Mouse (Mus musculus): ENCODE measurements around the gene Cdc42bpa. TPM values are rescaled to one million over a fixed set of nuclear protein-coding genes. Genes with fewer than 3 reads are reported as not detected.

Gene Cdc42bpa
- polyA plus RNA-seq, 1 experiment from 2014 or later: 11.6 TPM

- no peak overlapping the region for H3K4me3 ChIP-seq (ENCODE audit: low read length)
- no peak for ATAC-seq (replicated peaks; ENCODE audit: extremely low read depth, insufficient read depth, low FRiP score)
- WGBS: 68% methylated on average over 7 of the region's 7 CpGs
- no peak overlapping the region for H3K9ac ChIP-seq (ENCODE audit: low read length)
- H3K36me3 ChIP-seq (ENCODE audit: control insufficient read depth, insufficient read depth): no peaks in the 10 kb centered on the region
- H3K27ac ChIP-seq (ENCODE audit: low read length): peak overlapping the region; percentile 0; the same call in 1 of the 2 replicates
- no peaks in the 10 kb centered on the region for H3K27me3 ChIP-seq (ENCODE audit: control insufficient read depth, insufficient read depth, low read length)
- no peak overlapping the region for H3K4me2 ChIP-seq (ENCODE audit: low read depth, low read length)
- no peaks in the 10 kb centered on the region for H3K9me3 ChIP-seq (replicated peaks; ENCODE audit: control insufficient read depth, low read length)
- H3K4me1 ChIP-seq (ENCODE audit: control insufficient read depth, insufficient read depth, low read length): peaks cover 45% of the 10 kb centered on the region
These were observed 231.5 kb downstream of the Cdc42bpa start for GRCm38 (mm10) chr1:180191651-180192220.

GRCm38 (mm10) chr1:180192866-180193265 is 232.6 kb downstream of the Cdc42bpa start:
- Histone ChIP-seq H3K36me3 (ENCODE audit: control insufficient read depth, insufficient read depth) (no peaks in the 10 kb centered on the region), H3K4me2 (ENCODE audit: low read depth, low read length) (peak overlapping the region; percentile 46), H3K9ac (ENCODE audit: low read length) (peak overlapping the region; percentile 54), H3K27ac (ENCODE audit: low read length) (peak overlapping the region; percentile 31), H3K9me3 (replicated peaks; ENCODE audit: control insufficient read depth, low read length) (no peaks in the 10 kb centered on the region), H3K4me1 (ENCODE audit: control insufficient read depth, insufficient read depth, low read length) (peaks cover 41% of the 10 kb centered on the region), H3K4me3 (ENCODE audit: low read length) (no peak overlapping the region; the same call in 1 of the 2 replicates), H3K27me3 (ENCODE audit: control insufficient read depth, insufficient read depth, low read length) (no peaks in the 10 kb centered on the region)
- no peak for ATAC-seq (replicated peaks; ENCODE audit: extremely low read depth, insufficient read depth, low FRiP score)
- 43% methylated on average over 4 of the region's 4 CpGs for WGBS

- Histone ChIP-seq H3K36me3 (ENCODE audit: control insufficient read depth, insufficient read depth) (no peaks in the 10 kb centered on the region), H3K27ac (ENCODE audit: low read length) (peak overlapping the region; percentile 93), H3K9me3 (replicated peaks; ENCODE audit: control insufficient read depth, low read length) (no peaks in the 10 kb centered on the region), H3K27me3 (ENCODE audit: control insufficient read depth, insufficient read depth, low read length) (no peaks in the 10 kb centered on the region), H3K9ac (ENCODE audit: low read length) (peak overlapping the region; percentile 79; the same call in 1 of the 2 replicates), H3K4me2 (ENCODE audit: low read depth, low read length) (peak overlapping the region; percentile 75), H3K4me1 (ENCODE audit: control insufficient read depth, insufficient read depth, low read length) (peaks cover 39% of the 10 kb centered on the region), H3K4me3 (ENCODE audit: low read length) (no peak overlapping the region)
- no peak for ATAC-seq (replicated peaks; ENCODE audit: extremely low read depth, insufficient read depth, low FRiP score)
- 67% methylated on average over 8 of the region's 8 CpGs for WGBS
These were observed 233.2 kb downstream of the Cdc42bpa start for GRCm38 (mm10) chr1:180193391-180193935.

- ATAC-seq (replicated peaks; ENCODE audit: extremely low read depth, insufficient read depth, low FRiP score): no peak
- Histone ChIP-seq H3K4me2 (ENCODE audit: low read depth, low read length) (peak overlapping the region; percentile 75), H3K9ac (ENCODE audit: low read length) (peak overlapping the region; percentile 79), H3K27ac (ENCODE audit: low read length) (peak overlapping the region; percentile 93), H3K27me3 (ENCODE audit: control insufficient read depth, insufficient read depth, low read length) (no peaks in the 10 kb centered on the region), H3K4me1 (ENCODE audit: control insufficient read depth, insufficient read depth, low read length) (peaks cover 35% of the 10 kb centered on the region), H3K4me3 (ENCODE audit: low read length) (peak overlapping the region; percentile 85), H3K9me3 (replicated peaks; ENCODE audit: control insufficient read depth, low read length) (no peaks in the 10 kb centered on the region), H3K36me3 (ENCODE audit: control insufficient read depth, insufficient read depth) (no peaks in the 10 kb centered on the region)
- 79% methylated on average over 9 of the region's 9 CpGs for WGBS
These were observed 233.8 kb downstream of the Cdc42bpa start for GRCm38 (mm10) chr1:180194048-180194447.

GRCm38 (mm10) chr1:180194781-180195471 is 234.7 kb downstream of the Cdc42bpa start:
- 8% methylated on average over 9 of the region's 9 CpGs for WGBS
- Histone ChIP-seq H3K27me3 (ENCODE audit: control insufficient read depth, insufficient read depth, low read length) (no peaks in the 10 kb centered on the region), H3K36me3 (ENCODE audit: control insufficient read depth, insufficient read depth) (no peaks in the 10 kb centered on the region), H3K4me2 (ENCODE audit: low read depth, low read length) (peak overlapping the region; percentile 75), H3K9ac (ENCODE audit: low read length) (peak overlapping the region; percentile 79), H3K4me3 (ENCODE audit: low read length) (peak overlapping the region; percentile 85), H3K4me1 (ENCODE audit: control insufficient read depth, insufficient read depth, low read length) (peaks cover 31% of the 10 kb centered on the region), H3K27ac (ENCODE audit: low read length) (peak overlapping the region; percentile 93), H3K9me3 (replicated peaks; ENCODE audit: control insufficient read depth, low read length) (no peaks in the 10 kb centered on the region)
- peak; percentile 67 for ATAC-seq (replicated peaks; ENCODE audit: extremely low read depth, insufficient read depth, low FRiP score)

- WGBS: under 1% methylated on average over 57 of the region's 57 CpGs
- Histone ChIP-seq H3K4me2 (ENCODE audit: low read depth, low read length) (peak overlapping the region; percentile 75), H3K9ac (ENCODE audit: low read length) (peak overlapping the region; percentile 79)
These were observed 235.6 kb downstream of the Cdc42bpa start for GRCm38 (mm10) chr1:180195703-180196381.

GRCm38 (mm10) chr1:180196508-180196907 is 236.2 kb downstream of the Cdc42bpa start:
- no peaks in the 10 kb centered on the region for H3K27me3 ChIP-seq (ENCODE audit: control insufficient read depth, insufficient read depth, low read length)
- H3K4me1 ChIP-seq (ENCODE audit: control insufficient read depth, insufficient read depth, low read length): peaks cover 23% of the 10 kb centered on the region
- H3K4me3 ChIP-seq (ENCODE audit: low read length): peak overlapping the region; percentile 85
- peak overlapping the region; percentile 75 for H3K4me2 ChIP-seq (ENCODE audit: low read depth, low read length)
- H3K36me3 ChIP-seq (ENCODE audit: control insufficient read depth, insufficient read depth): no peaks in the 10 kb centered on the region
- no peaks in the 10 kb centered on the region for H3K9me3 ChIP-seq (replicated peaks; ENCODE audit: control insufficient read depth, low read length)
- 93% methylated on average over 9 of the region's 9 CpGs for WGBS
- peak overlapping the region; percentile 65 for H3K27ac ChIP-seq (ENCODE audit: low read length)
- ATAC-seq (replicated peaks; ENCODE audit: extremely low read depth, insufficient read depth, low FRiP score): no peak
- H3K9ac ChIP-seq (ENCODE audit: low read length): peak overlapping the region; percentile 69

More at GRCm38 (mm10) chr1:180195703-180196381, 235.6 kb downstream of the Cdc42bpa start:
- Histone ChIP-seq H3K27ac (ENCODE audit: low read length) (peak overlapping the region; percentile 93), H3K27me3 (ENCODE audit: control insufficient read depth, insufficient read depth, low read length) (no peaks in the 10 kb centered on the region), H3K4me3 (ENCODE audit: low read length) (peak overlapping the region; percentile 85), H3K4me1 (ENCODE audit: control insufficient read depth, insufficient read depth, low read length) (peaks cover 23% of the 10 kb centered on the region), H3K36me3 (ENCODE audit: control insufficient read depth, insufficient read depth) (no peaks in the 10 kb centered on the region), H3K9me3 (replicated peaks; ENCODE audit: control insufficient read depth, low read length) (no peaks in the 10 kb centered on the region)
- ATAC-seq (replicated peaks; ENCODE audit: extremely low read depth, insufficient read depth, low FRiP score): peak; percentile 98

- Histone ChIP-seq H3K9ac (ENCODE audit: low read length) (no peak overlapping the region), H3K36me3 (ENCODE audit: control insufficient read depth, insufficient read depth) (no peaks in the 10 kb centered on the region), H3K27ac (ENCODE audit: low read length) (no peak overlapping the region), H3K9me3 (replicated peaks; ENCODE audit: control insufficient read depth, low read length) (no peaks in the 10 kb centered on the region), H3K4me2 (ENCODE audit: low read depth, low read length) (no peak overlapping the region), H3K4me3 (ENCODE audit: low read length) (no peak overlapping the region), H3K27me3 (ENCODE audit: control insufficient read depth, insufficient read depth, low read length) (no peaks in the 10 kb centered on the region), H3K4me1 (ENCODE audit: control insufficient read depth, insufficient read depth, low read length) (peaks cover 14% of the 10 kb centered on the region)
- WGBS: 68% methylated on average over 3 of the region's 3 CpGs
- no peak for ATAC-seq (replicated peaks; ENCODE audit: extremely low read depth, insufficient read depth, low FRiP score)
These were observed 237.7 kb downstream of the Cdc42bpa start for GRCm38 (mm10) chr1:180197956-180198355.

Data from heart, embryonic 16.5 days (tissue).